In the genomic region with DNA sequence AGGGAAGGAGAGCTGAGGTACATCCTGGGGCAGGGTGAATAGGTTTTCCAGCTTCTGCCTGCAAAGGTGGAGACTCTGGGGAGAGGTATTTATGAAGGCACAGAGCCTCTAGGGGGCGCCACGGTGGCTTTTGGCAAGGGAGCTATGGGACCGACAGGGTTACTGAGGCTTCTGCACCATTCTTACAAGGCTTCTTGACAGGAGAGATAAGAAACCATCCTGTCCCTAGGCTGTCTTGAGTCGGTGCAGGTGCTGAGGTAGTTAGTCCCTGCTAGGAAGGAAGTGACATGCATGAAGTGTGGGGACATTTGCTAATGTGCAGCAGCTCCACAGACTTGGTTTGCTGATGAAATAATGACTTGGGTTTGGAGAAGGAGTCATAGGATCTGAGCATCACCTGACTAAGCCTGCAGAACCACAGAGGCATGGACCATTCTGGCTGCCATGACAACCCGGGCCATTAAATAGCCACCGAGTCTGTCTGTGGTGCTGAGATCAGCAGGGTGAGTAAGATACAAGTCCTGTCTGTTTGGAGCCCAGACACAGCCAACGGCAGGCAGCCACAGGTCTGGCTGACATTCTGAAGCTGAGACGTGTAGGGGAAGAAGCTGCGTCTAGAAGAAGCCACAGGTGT, we compare ENCODE assay signal across 10 mouse cellular contexts. TPM values are rescaled to one million over a fixed set of nuclear protein-coding genes. Genes with fewer than 3 reads are reported as not detected.
DNase-seq lines count a peak whose midpoint lies in the region; ATAC-seq and TF ChIP-seq lines count a peak whose summit lies in the region.
"Had no signal": no experiment of that assay in that cellular context is flagged by ENCODE, and none has a peak within 500 bp of the region (broad histone marks: within the 10 kb centered on the region; RNA-seq: fewer than 3 reads in every experiment).

No protein-coding gene starts in this region.

- H3K27ac ChIP-seq in left cerebral cortex, adult 2 months, result no peak overlapping the region
- H3K27ac ChIP-seq: intestine, embryonic 15.5 days; liver, embryonic 15.5 days had no signal

- H3K4me3 ChIP-seq in left cerebral cortex, adult 2 months, result no peak overlapping the region
- H3K4me3 ChIP-seq: intestine, embryonic 15.5 days; liver, embryonic 15.5 days had no signal

- intact Hi-C loops in left cerebral cortex, adult 2 months (cut with DNase I), result loop anchor here (2.0 kb wide), 1 partner anchor 37 kb away; no protein-coding TSS in a partner anchor
- intact Hi-C loops in left cerebral cortex, postnatal 4 days (cut with DNase I), result no loop called here

- peak; percentile 42 for TF ChIP-seq CTCF in left cerebral cortex, adult 2 months (IDR thresholded peaks at IDR 0.05)

- DNase-seq in left cerebral cortex, adult 2 months (ENCODE audit: extremely low spot score in 1 of 2, low spot score in 2 of 2), result peak in 1 of 2 experiments; percentile 22
- DNase-seq in left cerebral cortex, postnatal 4 days, result no peak
- peak; percentile 58 for DNase-seq in ES-CJ7 (ENCODE audit: low read depth, low spot score)
- peak; percentile 33 for DNase-seq in WW6 (ENCODE audit: low read depth, low spot score)
- no peak for DNase-seq in heart, adult 18-20 months
- DNase-seq in urinary bladder, postnatal 36 days (ENCODE audit: low spot score in 2 of 2), result no peak
- DNase-seq: cerebellum, adult 9-11 months had no signal

- peak; percentile 76 for ATAC-seq in megakaryocyte progenitor cell, adult 5-6 weeks (replicated peaks; ENCODE audit: poor library complexity)
- ATAC-seq: intestine, embryonic 15.5 days had no signal

RNA-seq across cellular contexts. Expression of gene Rspo1, which starts 2.2 kb away (rescaled TPM):
- total RNA-seq in left cerebral cortex, adult 2 months (2021), result 10 to 100 TPM; 17.1 to 21.6 TPM
- 1 to 10 TPM; 1.1 to 1.4 TPM for total RNA-seq in left cerebral cortex, postnatal 4 days (2021)
- 0.89 and 2.6 TPM in 2 replicates for total RNA-seq in megakaryocyte progenitor cell, adult 5-6 weeks (2015)
- 0.41 and 0.71 TPM in 2 replicates for total RNA-seq in megakaryocyte progenitor cell, adult 5-6 weeks (2017)
- 1 to 10 TPM; 3.1 to 4.3 TPM for total RNA-seq in heart, adult 18-20 months (2021)

RNA-seq across cellular contexts. Expression of gene Gnl2, which starts 32.4 kb away (rescaled TPM):
- total RNA-seq in left cerebral cortex, adult 2 months (2021), result 10 to 100 TPM; 61.3 to 65.5 TPM
- total RNA-seq in left cerebral cortex, postnatal 4 days (2021), result 10 to 100 TPM; 80.4 to 83.5 TPM
- total RNA-seq in megakaryocyte progenitor cell, adult 5-6 weeks (2015), result 87.0 and 101 TPM in 2 replicates
- 133 and 205 TPM in 2 replicates for total RNA-seq in megakaryocyte progenitor cell, adult 5-6 weeks (2017)
- total RNA-seq in heart, adult 18-20 months (2021), result 10 to 100 TPM; 28.6 to 29.2 TPM

RNA-seq across cellular contexts. Expression of gene Cdca8, which starts 44.9 kb away (rescaled TPM):
- total RNA-seq in left cerebral cortex, adult 2 months (2021), result 1 to 10 TPM; 1.2 to 1.9 TPM
- total RNA-seq in left cerebral cortex, postnatal 4 days (2021), result 10 to 100 TPM; 10.6 to 11.3 TPM
- total RNA-seq in megakaryocyte progenitor cell, adult 5-6 weeks (2015), result 115 and 125 TPM in 2 replicates
- 121 and 137 TPM in 2 replicates for total RNA-seq in megakaryocyte progenitor cell, adult 5-6 weeks (2017)
- total RNA-seq in heart, adult 18-20 months (2021), result under 1 TPM; 0.41 to 0.57 TPM

RNA-seq across cellular contexts. Expression of gene 9930104L06Rik, which starts 47.2 kb away (rescaled TPM):
- total RNA-seq in left cerebral cortex, adult 2 months (2021), result 10 to 100 TPM; 18.9 to 20.3 TPM
- 10 to 100 TPM; 16.3 to 18.6 TPM for total RNA-seq in left cerebral cortex, postnatal 4 days (2021)
- total RNA-seq in megakaryocyte progenitor cell, adult 5-6 weeks (2015), result 4.4 and 6.5 TPM in 2 replicates
- 7.9 and 9.1 TPM in 2 replicates for total RNA-seq in megakaryocyte progenitor cell, adult 5-6 weeks (2017)
- 10 to 100 TPM in 1 of 2 experiments, 1 to 10 TPM in 1; 7.8 to 10.9 TPM for total RNA-seq in heart, adult 18-20 months (2021)

Comparison
In these comparisons a context has a peak if more than half of its experiments do, and no peak if none do; other contexts are left out.
1. DNase-seq: peak in ES-CJ7 (single experiment) and WW6 (single experiment); none in left cerebral cortex, postnatal 4 days (single experiment), heart, adult 18-20 months (0 of 2) and urinary bladder, postnatal 36 days (0 of 2).
2. RNA of gene Cdca8, which starts 44.9 kb away (total RNA-seq): 115 to 137 TPM in megakaryocyte progenitor cell, adult 5-6 weeks; 10.6 to 11.3 TPM in left cerebral cortex, postnatal 4 days, 1.2 to 1.9 TPM in left cerebral cortex, adult 2 months and 0.41 to 0.57 TPM in heart, adult 18-20 months; every median in the first group is over 4 times any median in the second.